Mouse (Mus musculus) inflammation-experienced regulatory T-cells, adult 6 months (primary cell): ENCODE data around the gene Upk3a. TPM values are rescaled to one million over a fixed set of nuclear protein-coding genes. Genes with fewer than 3 reads are reported as not detected.

ENCODE experiments used
- ATAC-seq: one replicate; pipeline ENCODE4 v1.8.0; 2017
- polyA plus RNA-seq, 3 experiments: library from polyadenylated mRNA; unstranded; fragments of 100-300 nt; shearing (Covaris generic); gene quantifications; one replicate each; pipeline ENCODE4 v1.2.1; 2017

Gene Upk3a
- polyA plus RNA-seq, 3 experiments from 2014 or later, result not detected

DNA sequence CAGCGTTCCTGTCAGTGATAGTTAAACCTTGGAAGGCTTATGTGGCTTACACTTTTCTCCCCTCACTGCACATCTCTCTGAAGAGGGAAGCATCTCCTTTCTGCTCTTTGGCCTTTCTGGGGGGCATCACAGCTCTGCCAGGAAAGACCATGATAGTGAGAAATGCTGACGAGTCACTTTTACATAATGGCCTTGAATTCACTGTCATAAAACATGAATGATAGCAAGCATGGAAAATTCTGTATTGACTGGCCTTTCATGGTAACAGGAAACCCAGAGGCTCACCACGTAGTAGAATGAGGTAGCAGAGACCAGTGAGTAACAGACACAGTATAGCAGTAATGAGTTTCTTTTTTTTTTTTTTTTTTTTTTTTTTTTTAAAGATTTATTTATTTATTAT lies 37.2 kb downstream of the Upk3a start:
- no peak for ATAC-seq

DNA sequence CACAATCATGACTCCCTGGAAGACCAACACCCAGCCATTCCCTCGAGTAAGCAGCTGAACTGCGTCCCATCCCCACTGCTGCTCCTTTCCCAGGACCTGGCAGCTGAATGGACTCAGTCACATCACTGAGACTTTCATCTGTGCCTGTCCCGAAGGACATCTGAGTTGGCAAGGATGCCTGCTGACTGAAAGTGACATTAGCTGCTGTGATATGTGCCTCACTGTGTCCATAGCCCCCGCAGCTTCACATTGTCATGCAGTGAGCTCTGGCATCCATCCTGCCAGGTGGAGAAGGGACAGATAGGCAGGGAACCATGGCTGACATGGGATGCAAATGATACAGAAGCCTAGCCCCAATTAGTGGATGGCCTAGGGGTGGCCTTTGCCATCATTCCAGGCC lies 38.2 kb downstream of the Upk3a start:
- ATAC-seq, result no peak

DNA sequence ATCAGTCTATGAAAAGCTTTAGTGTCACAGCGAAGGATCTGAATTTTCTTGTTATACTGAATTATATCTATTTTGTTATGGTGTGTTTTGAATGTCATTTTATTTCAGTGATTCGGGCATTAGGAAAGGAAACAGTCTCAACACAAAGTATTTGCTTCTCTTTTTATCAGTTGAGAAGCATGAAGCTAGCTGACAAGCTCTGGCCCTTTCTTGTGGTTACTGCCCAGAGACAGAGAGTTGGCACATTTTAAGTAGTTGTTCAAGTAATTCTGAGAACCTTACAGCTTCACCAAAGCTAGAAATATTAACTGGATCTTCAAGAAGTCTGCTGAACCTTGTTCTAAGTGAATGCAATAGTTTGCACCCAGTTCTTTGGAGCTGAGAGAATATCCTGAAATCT lies 46.5 kb downstream of the Upk3a start:
- no peak for ATAC-seq

DNA sequence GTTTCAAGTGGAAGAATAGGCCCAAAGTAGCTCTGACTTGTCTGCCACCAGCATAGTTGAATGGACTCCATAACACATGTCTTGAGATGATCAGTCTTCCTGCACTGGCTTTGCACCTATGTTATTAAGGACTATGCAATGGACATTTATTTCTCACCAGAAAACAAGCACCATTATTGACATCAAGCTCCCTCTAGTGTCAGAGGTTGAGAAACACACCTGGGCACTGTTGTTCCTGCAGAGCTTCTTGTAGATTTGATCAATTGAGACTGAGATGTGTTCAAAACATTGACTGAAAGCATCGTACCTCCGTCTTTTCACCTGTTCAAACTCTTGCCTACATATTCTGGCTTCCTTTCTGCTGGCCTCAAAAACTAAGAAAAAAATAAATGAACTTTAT lies 53.6 kb downstream of the Upk3a start:
- ATAC-seq, result peak; percentile 69

Other genes with a start within 250 kb of the Upk3a start
- gene Phf21b, start 161.1 kb upstream of the Upk3a start, polyA plus RNA-seq, result 1 to 10 TPM in 2 of 3 experiments, under 1 TPM in 1; 0.65 to 2.4 (median 1.6) TPM
- gene Gm29666, start 97.1 kb upstream of the Upk3a start, polyA plus RNA-seq, result under 1 TPM; 0.55 to 0.63 (median 0.63) TPM
- 10 to 100 TPM; 18.8 to 32.6 (median 20.8) TPM for gene Nup50, start 93.7 kb upstream of the Upk3a start, polyA plus RNA-seq
- gene 5031439G07Rik, start 28.6 kb upstream of the Upk3a start, polyA plus RNA-seq, result 1 to 10 TPM; 1.1 to 1.9 (median 1.3) TPM
- gene Fam118a, start 11.8 kb downstream of the Upk3a start, polyA plus RNA-seq, result 10 to 100 TPM; 27.4 to 43.6 (median 41.6) TPM
- gene Smc1b, start 114.8 kb downstream of the Upk3a start, polyA plus RNA-seq, result under 1 TPM in 1 of 3 experiments, not detected in 2; 0.36 TPM
- not detected for gene Ribc2, start 114.9 kb downstream of the Upk3a start, polyA plus RNA-seq
- gene Fbln1, start 188.8 kb downstream of the Upk3a start, polyA plus RNA-seq, result not detected